Mouse (Mus musculus): ENCODE results near the gene Traf2.

The Traf2 gene

GRCm38 (mm10) chr2:25546811-25547491 is at the start of gene Traf2:
Gene Traf2 (minus strand): TSS chr2:25546940.
- peak; percentile 98 to 99 for DNase-seq

GRCm38 (mm10) chr2:25591863-25592262 is 45.1 kb upstream of the Traf2 start:
- peak; percentile 50 to 72 for DNase-seq

DNA sequence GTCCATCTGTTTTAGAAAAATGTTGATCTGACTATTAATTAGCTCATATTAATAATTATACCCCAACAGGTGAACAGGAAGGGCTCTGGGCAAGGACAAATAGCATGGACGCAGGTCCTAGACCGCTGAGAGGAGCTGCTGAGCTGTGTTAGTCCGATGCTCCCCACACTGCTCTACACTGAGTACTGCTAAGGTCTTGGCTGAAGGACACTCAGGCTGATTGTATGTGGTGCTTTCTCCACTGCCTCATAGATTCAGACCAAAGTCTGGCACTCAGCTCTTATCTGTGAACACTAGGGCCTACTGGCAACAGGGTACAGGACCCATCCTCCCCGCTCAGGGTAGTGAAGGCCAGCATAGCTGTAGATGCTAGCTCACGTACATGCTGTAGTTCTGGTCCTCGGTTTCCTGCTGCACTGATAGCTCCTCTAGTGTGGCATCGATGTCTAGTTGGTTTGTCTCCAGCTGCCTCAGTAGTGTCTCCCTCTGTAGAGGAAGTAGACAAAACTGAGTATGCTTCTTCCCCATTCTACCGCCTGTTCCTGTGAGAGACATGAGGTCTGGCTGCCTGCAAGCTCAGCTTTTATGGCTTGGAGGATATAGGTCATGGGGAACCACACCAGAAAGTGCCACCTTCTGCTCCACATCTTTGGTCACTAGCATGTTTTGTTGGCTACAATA is 41.6 kb upstream of the Traf2 start:
- no peak for DNase-seq

GRCm38 (mm10) chr2:25587290-25587689 is 40.5 kb upstream of the Traf2 start:
- DNase-seq: peak in 1 of 2 experiments; percentile 21

DNA sequence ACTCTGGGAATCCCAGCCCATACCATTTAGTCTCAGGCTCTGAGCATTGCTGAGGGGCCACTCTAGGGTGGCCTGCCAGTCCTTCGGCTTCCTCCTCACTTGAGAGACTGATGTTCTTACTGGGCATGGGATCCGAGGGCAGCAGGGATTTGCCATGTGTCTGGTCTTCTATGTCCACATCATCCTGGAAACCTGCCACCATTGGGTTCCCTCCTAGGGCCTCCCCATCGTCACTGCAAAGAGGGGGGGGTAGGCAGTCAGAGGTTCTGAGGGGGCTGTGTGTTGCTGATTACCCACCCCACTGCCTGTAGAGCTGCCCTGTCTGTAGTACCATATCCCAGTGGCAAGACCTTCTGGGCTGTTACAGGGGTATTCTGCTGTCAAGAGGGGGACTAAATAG is 38.9 kb upstream of the Traf2 start:
- peak; percentile 30 to 48 for DNase-seq

GRCm38 (mm10) chr2:25584856-25585255 is 38.1 kb upstream of the Traf2 start:
- peak; percentile 36 to 41 for DNase-seq

- DNase-seq: peak; percentile 60 to 74
Measured at GRCm38 (mm10) chr2:25584152-25584551, 37.4 kb upstream of the Traf2 start.

DNA sequence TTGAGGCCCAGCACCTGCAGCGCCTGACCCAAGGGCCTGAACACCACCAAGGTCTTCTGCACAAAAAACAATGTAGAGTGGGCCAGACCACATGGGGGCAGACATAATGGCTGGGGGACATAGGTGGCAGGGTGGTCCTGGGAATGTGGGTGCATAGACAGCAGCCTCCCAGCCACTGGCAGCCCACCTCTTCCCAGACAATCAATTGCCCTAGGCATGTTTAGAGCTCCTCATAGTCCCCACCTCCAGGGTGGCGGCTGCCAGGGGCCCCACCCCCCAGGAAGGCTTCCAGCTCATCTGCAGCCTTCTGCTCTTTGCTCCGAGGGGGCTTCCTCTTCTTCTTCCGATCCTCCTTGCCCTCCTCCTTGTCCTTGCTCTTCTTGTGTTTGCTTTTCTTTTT is 36.8 kb upstream of the Traf2 start:
- peak; percentile 37 to 48 for DNase-seq

- peak; percentile 53 for DNase-seq
Measured at GRCm38 (mm10) chr2:25583120-25583481, 36.4 kb upstream of the Traf2 start.

GRCm38 (mm10) chr2:25582466-25583119 is 35.9 kb upstream of the Traf2 start:
- peak; percentile 62 to 68 for DNase-seq

- peak; percentile 92 for DNase-seq
Measured at GRCm38 (mm10) chr2:25581901-25582301, 35.2 kb upstream of the Traf2 start.

GRCm38 (mm10) chr2:25581294-25581864 is 34.6 kb upstream of the Traf2 start, which contains the start of gene Ajm1:
Gene Ajm1 (minus strand): TSS chr2:25581757.
- DNase-seq: peak; percentile 85 to 87

DNA sequence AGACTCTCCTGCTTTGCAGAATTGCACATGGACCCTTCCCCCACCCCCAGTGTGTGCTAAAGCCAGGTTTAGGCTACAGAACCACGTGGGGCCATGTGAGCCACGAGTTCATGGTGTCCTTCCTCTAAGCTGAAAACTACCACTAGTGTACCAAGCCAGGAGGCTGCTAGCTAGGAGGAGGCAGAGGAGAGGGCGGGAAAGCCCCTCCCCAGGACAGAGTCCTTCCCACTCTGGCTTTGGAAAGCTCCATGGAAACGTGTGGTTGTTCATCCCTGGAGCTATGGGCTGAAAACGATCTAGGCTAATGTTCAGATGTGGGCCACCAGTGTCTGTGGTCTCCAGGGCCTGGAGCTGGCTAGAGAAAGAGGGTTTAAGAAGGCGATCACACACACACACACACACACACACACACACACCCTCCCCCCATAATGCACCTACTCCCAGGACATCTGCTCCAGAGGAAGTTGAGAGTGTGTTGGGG is 33.9 kb upstream of the Traf2 start:
- DNase-seq: peak; percentile 64 to 65

GRCm38 (mm10) chr2:25579737-25580460 is 33.2 kb upstream of the Traf2 start:
- peak; percentile 83 to 89 for DNase-seq

- peak; percentile 74 to 79 for DNase-seq
Measured at GRCm38 (mm10) chr2:25578796-25579736, 32.3 kb upstream of the Traf2 start.

GRCm38 (mm10) chr2:25577951-25578795 is 31.4 kb upstream of the Traf2 start:
- DNase-seq: peak; percentile 69 to 73

- DNase-seq: peak; percentile 71 to 72
Measured at GRCm38 (mm10) chr2:25576965-25577891, 30.5 kb upstream of the Traf2 start.

DNA sequence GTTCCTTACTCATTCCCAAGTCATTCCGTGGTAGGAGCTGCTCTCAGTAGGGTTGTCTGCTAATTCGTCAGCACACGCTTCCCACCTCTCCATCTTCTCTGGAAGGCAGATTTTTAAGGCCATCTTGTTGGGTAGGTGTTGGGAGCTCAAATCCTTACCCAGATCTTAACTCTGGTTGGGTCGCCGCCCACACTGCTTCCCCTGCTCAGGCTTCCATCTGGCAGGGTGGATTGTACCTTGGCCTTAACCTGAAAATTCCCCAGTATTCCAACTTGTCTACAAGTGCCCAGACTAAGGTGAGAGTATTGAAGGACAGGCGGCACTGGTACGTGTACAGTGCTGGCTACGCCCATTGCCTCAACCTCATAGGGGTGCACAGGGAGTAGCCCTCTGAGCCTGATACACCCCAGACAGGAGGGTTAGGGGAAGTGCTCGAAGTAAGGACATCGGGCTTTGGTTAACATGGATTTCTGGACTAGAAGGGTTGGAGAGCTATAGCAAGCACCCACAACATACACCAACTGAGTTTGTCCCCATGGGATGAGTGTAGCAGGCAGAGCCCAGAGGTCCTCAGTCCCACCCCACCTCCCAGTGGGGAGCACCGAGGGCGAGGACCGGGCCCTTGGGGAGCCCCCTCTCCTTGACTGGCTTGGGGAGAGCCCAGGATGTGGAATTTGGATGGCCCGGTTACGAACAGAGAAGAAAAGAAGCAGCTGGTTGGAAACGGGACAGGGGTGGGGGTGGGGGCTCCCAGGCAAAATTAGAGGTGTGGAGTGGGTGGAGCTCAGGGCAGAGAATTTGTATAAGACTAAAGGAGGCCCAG is 29.5 kb upstream of the Traf2 start:
- peak in 1 of 2 experiments; percentile 54 for DNase-seq

All from cerebellum, postnatal 25 days (tissue).